Mouse (Mus musculus): Measurements from ENCODE around the gene Fcamr. TPM values are rescaled to one million over a fixed set of nuclear protein-coding genes. Genes with fewer than 3 reads are reported as not detected.

Fcamr gene
- polyA plus RNA-seq, 1 experiment from 2014 or later: not detected

GRCm38 (mm10) chr1:130796967-130797684 is 3.6 kb upstream of the Fcamr start:
- Histone ChIP-seq H3K4me3 (ENCODE audit: low read depth, low read length) (no peak overlapping the region), H3K27ac (ENCODE audit: low read depth, low read length) (no peak overlapping the region), H3K4me1 (replicated peaks; ENCODE audit: control insufficient read depth, insufficient read depth, low read length) (no peaks in the 10 kb centered on the region), H3K9me3 (ENCODE audit: control insufficient read depth, low read length) (no peaks in the 10 kb centered on the region; the same call in 1 of the 2 replicates), H3K36me3 (ENCODE audit: control insufficient read depth, insufficient read depth, low read length) (no peaks in the 10 kb centered on the region), H3K9ac (ENCODE audit: low read length) (no peak overlapping the region), H3K27me3 (ENCODE audit: control insufficient read depth, insufficient read depth, low read length) (no peaks in the 10 kb centered on the region), H3K4me2 (ENCODE audit: low read depth, low read length, severe bottlenecking) (no peak overlapping the region)
- peak; percentile 42; the same call in 1 of the 2 replicates for ATAC-seq (replicated peaks; ENCODE audit: low FRiP score)
- DNase-seq (ENCODE audit: low spot score): no peak
- 85% methylated on average over 8 of the region's 8 CpGs for WGBS

- no peaks in the 10 kb centered on the region for H3K9me3 ChIP-seq (ENCODE audit: control insufficient read depth, low read length)
- no peaks in the 10 kb centered on the region for H3K4me1 ChIP-seq (replicated peaks; ENCODE audit: control insufficient read depth, insufficient read depth, low read length)
- no peak overlapping the region for H3K4me2 ChIP-seq (ENCODE audit: low read depth, low read length, severe bottlenecking)
- 77% methylated on average over 6 of the region's 6 CpGs for WGBS
- no peaks in the 10 kb centered on the region for H3K27me3 ChIP-seq (ENCODE audit: control insufficient read depth, insufficient read depth, low read length)
- no peak for ATAC-seq (replicated peaks; ENCODE audit: low FRiP score)
- no peak overlapping the region for H3K4me3 ChIP-seq (ENCODE audit: low read depth, low read length)
- no peak for DNase-seq (ENCODE audit: low spot score)
- no peaks in the 10 kb centered on the region for H3K36me3 ChIP-seq (ENCODE audit: control insufficient read depth, insufficient read depth, low read length)
- no peak overlapping the region for H3K9ac ChIP-seq (ENCODE audit: low read length)
- H3K27ac ChIP-seq (ENCODE audit: low read depth, low read length): no peak overlapping the region
Measured at GRCm38 (mm10) chr1:130798037-130798436, 2.7 kb upstream of the Fcamr start.

GRCm38 (mm10) chr1:130798551-130798950 is 2.2 kb upstream of the Fcamr start:
- no peaks in the 10 kb centered on the region for H3K27me3 ChIP-seq (ENCODE audit: control insufficient read depth, insufficient read depth, low read length)
- ATAC-seq (replicated peaks; ENCODE audit: low FRiP score): no peak
- no peak overlapping the region for H3K4me3 ChIP-seq (ENCODE audit: low read depth, low read length)
- WGBS: 70% methylated on average over 3 of the region's 3 CpGs
- H3K4me1 ChIP-seq (replicated peaks; ENCODE audit: control insufficient read depth, insufficient read depth, low read length): no peaks in the 10 kb centered on the region
- no peak overlapping the region for H3K9ac ChIP-seq (ENCODE audit: low read length)
- no peaks in the 10 kb centered on the region for H3K9me3 ChIP-seq (ENCODE audit: control insufficient read depth, low read length)
- H3K36me3 ChIP-seq (ENCODE audit: control insufficient read depth, insufficient read depth, low read length): no peaks in the 10 kb centered on the region
- H3K4me2 ChIP-seq (ENCODE audit: low read depth, low read length, severe bottlenecking): no peak overlapping the region
- DNase-seq (ENCODE audit: low spot score): no peak
- H3K27ac ChIP-seq (ENCODE audit: low read depth, low read length): no peak overlapping the region

- Histone ChIP-seq H3K4me1 (replicated peaks; ENCODE audit: control insufficient read depth, insufficient read depth, low read length) (no peaks in the 10 kb centered on the region), H3K36me3 (ENCODE audit: control insufficient read depth, insufficient read depth, low read length) (no peaks in the 10 kb centered on the region), H3K9ac (ENCODE audit: low read length) (no peak overlapping the region), H3K4me2 (ENCODE audit: low read depth, low read length, severe bottlenecking) (no peak overlapping the region), H3K9me3 (ENCODE audit: control insufficient read depth, low read length) (no peaks in the 10 kb centered on the region), H3K4me3 (ENCODE audit: low read depth, low read length) (no peak overlapping the region), H3K27ac (ENCODE audit: low read depth, low read length) (no peak overlapping the region), H3K27me3 (ENCODE audit: control insufficient read depth, insufficient read depth, low read length) (no peaks in the 10 kb centered on the region)
- DNase-seq (ENCODE audit: low spot score) (no peak), ATAC-seq (replicated peaks; ENCODE audit: low FRiP score) (no peak)
- WGBS: 94% methylated on average over 2 of the region's 2 CpGs
Measured at GRCm38 (mm10) chr1:130799399-130799798, 1.3 kb upstream of the Fcamr start.

GRCm38 (mm10) chr1:130801511-130801910 is 809 bp downstream of the Fcamr start:
- H3K4me1 ChIP-seq (replicated peaks; ENCODE audit: control insufficient read depth, insufficient read depth, low read length): no peaks in the 10 kb centered on the region
- H3K36me3 ChIP-seq (ENCODE audit: control insufficient read depth, insufficient read depth, low read length): no peaks in the 10 kb centered on the region
- H3K4me3 ChIP-seq (ENCODE audit: low read depth, low read length): no peak overlapping the region
- H3K27ac ChIP-seq (ENCODE audit: low read depth, low read length): no peak overlapping the region
- no peak overlapping the region for H3K9ac ChIP-seq (ENCODE audit: low read length)
- no peak for ATAC-seq (replicated peaks; ENCODE audit: low FRiP score)
- H3K27me3 ChIP-seq (ENCODE audit: control insufficient read depth, insufficient read depth, low read length): no peaks in the 10 kb centered on the region
- 82% methylated on average over 2 of the region's 2 CpGs for WGBS
- H3K9me3 ChIP-seq (ENCODE audit: control insufficient read depth, low read length): no peaks in the 10 kb centered on the region
- no peak overlapping the region for H3K4me2 ChIP-seq (ENCODE audit: low read depth, low read length, severe bottlenecking)
- no peak for DNase-seq (ENCODE audit: low spot score)

GRCm38 (mm10) chr1:130802976-130803375 is 2.3 kb downstream of the Fcamr start:
- no peak overlapping the region for H3K27ac ChIP-seq (ENCODE audit: low read depth, low read length)
- DNase-seq (ENCODE audit: low spot score) (no peak), ATAC-seq (replicated peaks; ENCODE audit: low FRiP score) (no peak)
- H3K27me3 ChIP-seq (ENCODE audit: control insufficient read depth, insufficient read depth, low read length): no peaks in the 10 kb centered on the region
- no peak overlapping the region for H3K4me2 ChIP-seq (ENCODE audit: low read depth, low read length, severe bottlenecking)
- 54% methylated on average over 6 of the region's 6 CpGs for WGBS
- H3K4me3 ChIP-seq (ENCODE audit: low read depth, low read length): no peak overlapping the region
- no peaks in the 10 kb centered on the region for H3K9me3 ChIP-seq (ENCODE audit: control insufficient read depth, low read length)
- no peaks in the 10 kb centered on the region for H3K4me1 ChIP-seq (replicated peaks; ENCODE audit: control insufficient read depth, insufficient read depth, low read length)
- no peaks in the 10 kb centered on the region for H3K36me3 ChIP-seq (ENCODE audit: control insufficient read depth, insufficient read depth, low read length)
- no peak overlapping the region for H3K9ac ChIP-seq (ENCODE audit: low read length)

GRCm38 (mm10) chr1:130804279-130804678 is 3.6 kb downstream of the Fcamr start:
- DNase-seq (ENCODE audit: low spot score) (no peak), ATAC-seq (replicated peaks; ENCODE audit: low FRiP score) (no peak)
- Histone ChIP-seq H3K4me3 (ENCODE audit: low read depth, low read length) (no peak overlapping the region), H3K4me1 (replicated peaks; ENCODE audit: control insufficient read depth, insufficient read depth, low read length) (no peaks in the 10 kb centered on the region), H3K4me2 (ENCODE audit: low read depth, low read length, severe bottlenecking) (no peak overlapping the region), H3K9me3 (ENCODE audit: control insufficient read depth, low read length) (no peaks in the 10 kb centered on the region), H3K9ac (ENCODE audit: low read length) (no peak overlapping the region), H3K36me3 (ENCODE audit: control insufficient read depth, insufficient read depth, low read length) (no peaks in the 10 kb centered on the region), H3K27me3 (ENCODE audit: control insufficient read depth, insufficient read depth, low read length) (no peaks in the 10 kb centered on the region), H3K27ac (ENCODE audit: low read depth, low read length) (no peak overlapping the region)
- 74% methylated on average over 6 of the region's 6 CpGs for WGBS

GRCm38 (mm10) chr1:130810906-130811305 is 10.2 kb downstream of the Fcamr start:
- Histone ChIP-seq H3K9me3 (ENCODE audit: control insufficient read depth, low read length) (no peaks in the 10 kb centered on the region), H3K27me3 (ENCODE audit: control insufficient read depth, insufficient read depth, low read length) (no peaks in the 10 kb centered on the region), H3K4me2 (ENCODE audit: low read depth, low read length, severe bottlenecking) (no peak overlapping the region), H3K4me1 (replicated peaks; ENCODE audit: control insufficient read depth, insufficient read depth, low read length) (no peaks in the 10 kb centered on the region), H3K9ac (ENCODE audit: low read length) (no peak overlapping the region), H3K36me3 (ENCODE audit: control insufficient read depth, insufficient read depth, low read length) (no peaks in the 10 kb centered on the region), H3K27ac (ENCODE audit: low read depth, low read length) (no peak overlapping the region), H3K4me3 (ENCODE audit: low read depth, low read length) (no peak overlapping the region)
- 85% methylated on average over 3 of the region's 3 CpGs for WGBS
- DNase-seq (ENCODE audit: low spot score): no peak
- ATAC-seq (replicated peaks; ENCODE audit: low FRiP score): no peak

- Histone ChIP-seq H3K27ac (ENCODE audit: low read depth, low read length) (no peak overlapping the region), H3K36me3 (ENCODE audit: control insufficient read depth, insufficient read depth, low read length) (no peaks in the 10 kb centered on the region)
- WGBS: 71% methylated on average over 17 of the region's 17 CpGs
Measured at GRCm38 (mm10) chr1:130811316-130811715, 10.6 kb downstream of the Fcamr start.

More at GRCm38 (mm10) chr1:130811316-130811715, 10.6 kb downstream of the Fcamr start:
- Histone ChIP-seq H3K4me2 (ENCODE audit: low read depth, low read length, severe bottlenecking) (no peak overlapping the region), H3K4me3 (ENCODE audit: low read depth, low read length) (no peak overlapping the region), H3K9ac (ENCODE audit: low read length) (no peak overlapping the region), H3K27me3 (ENCODE audit: control insufficient read depth, insufficient read depth, low read length) (no peaks in the 10 kb centered on the region), H3K9me3 (ENCODE audit: control insufficient read depth, low read length) (no peaks in the 10 kb centered on the region), H3K4me1 (replicated peaks; ENCODE audit: control insufficient read depth, insufficient read depth, low read length) (no peaks in the 10 kb centered on the region)
- no peak for ATAC-seq (replicated peaks; ENCODE audit: low FRiP score)
- DNase-seq (ENCODE audit: low spot score): peak; percentile 42
